Mouse (Mus musculus) embryonic facial prominence, embryonic 12.5 days (tissue): ENCODE results near the gene Mb21d2. TPM values are rescaled to one million over a fixed set of nuclear protein-coding genes. Genes with fewer than 3 reads are reported as not detected.
A peak's percentile ranks its signal among the peaks of the same experiment; 100 is the strongest.

Source experiments
- ATAC-seq: fragments of 200-750 bp; cut with Nextera tagmentation; 2 replicates; pipeline ENCODE4 v1.8.0; 2017; ENCODE audit not compliant: insufficient number of reproducible peaks, insufficient read depth, low FRiP score, low TSS enrichment
- H3K27ac ChIP-seq: fragments of 300-500 bp; sonication (generic); 2 replicates; pipeline ENCODE4 v1.5.1; 2016; ENCODE audit warnings: mild to moderate bottlenecking
- H3K27me3 ChIP-seq: fragments of 300-500 bp; sonication (generic); 2 replicates; pipeline ENCODE4 v1.6.1; 2016; ENCODE audit warnings: mild to moderate bottlenecking, moderate library complexity
- H3K36me3 ChIP-seq: fragments of 300-500 bp; sonication (generic); 2 replicates; pipeline ENCODE4 v1.6.1; 2016; ENCODE audit warnings: mild to moderate bottlenecking
- H3K4me1 ChIP-seq: fragments of 300-500 bp; sonication (generic); 2 replicates; pipeline ENCODE4 v1.6.1; 2016
- H3K4me2 ChIP-seq: fragments of 300-500 bp; sonication (generic); replicated peaks from 2 replicates; pipeline ENCODE4 v1.6.1; 2016; ENCODE audit warnings: mild to moderate bottlenecking, moderate library complexity
- H3K4me3 ChIP-seq: fragments of 300-500 bp; sonication (generic); 2 replicates; pipeline ENCODE4 v1.5.1; 2016; ENCODE audit warnings: mild to moderate bottlenecking
- H3K9ac ChIP-seq: fragments of 300-500 bp; sonication (generic); 2 replicates; pipeline ENCODE4 v1.6.1; 2016; ENCODE audit warnings: mild to moderate bottlenecking, moderate library complexity
- H3K9me3 ChIP-seq: fragments of 300-500 bp; sonication (generic); 2 replicates; pipeline ENCODE4 v1.6.1; 2016; ENCODE audit warnings: mild to moderate bottlenecking, moderate library complexity
- WGBS: fragments of 180-500 bp; shearing (Covaris S2); methylation state at CpG from one replicate; pipeline ENCODE4 v1.1.7; 2016; 5-methylcytosine and 5-hydroxymethylcytosine counted together
- polyA plus RNA-seq: library from polyadenylated mRNA; unstranded; fragments of >200 nt; fragmentation: Nextera tagmentation; extraction: Ambion mirVana; gene quantifications from 2 replicates; pipeline ENCODE4 v1.2.1, GENCODE M21; 2016

Mb21d2 gene
- polyA plus RNA-seq, 1 experiment from 2014 or later, result 10.4 TPM

GRCm38 (mm10) chr16:28851409-28851821, 78.1 kb downstream of the Mb21d2 start:
- 68% methylated on average over 11 of the region's 11 CpGs for WGBS
- H3K36me3 ChIP-seq, result peaks cover 11% of the 10 kb centered on the region
- no peaks in the 10 kb centered on the region for H3K9me3 ChIP-seq
- peaks cover 9% of the 10 kb centered on the region; the same call in 1 of the 2 replicates for H3K4me1 ChIP-seq
- H3K27me3 ChIP-seq, result no peaks in the 10 kb centered on the region
- H3K27ac ChIP-seq, result no peak overlapping the region
- ATAC-seq, result no peak
- H3K4me3 ChIP-seq, result no peak overlapping the region
- H3K4me2 ChIP-seq, result no peak overlapping the region
- no peak overlapping the region for H3K9ac ChIP-seq

GRCm38 (mm10) chr16:28850881-28851280, 78.6 kb downstream of the Mb21d2 start:
- Histone ChIP-seq H3K27ac (no peak overlapping the region), H3K4me3 (no peak overlapping the region), H3K36me3 (peaks cover 11% of the 10 kb centered on the region), H3K9ac (no peak overlapping the region), H3K4me2 (no peak overlapping the region), H3K9me3 (no peaks in the 10 kb centered on the region), H3K4me1 (peaks cover 9% of the 10 kb centered on the region; the same call in 1 of the 2 replicates), H3K27me3 (no peaks in the 10 kb centered on the region)
- no peak for ATAC-seq
- WGBS, result 78% methylated on average over 14 of the region's 14 CpGs

- Histone ChIP-seq H3K9ac (no peak overlapping the region), H3K27me3 (no peaks in the 10 kb centered on the region), H3K36me3 (peaks cover 7% of the 10 kb centered on the region; the same call in 1 of the 2 replicates), H3K9me3 (no peaks in the 10 kb centered on the region), H3K4me2 (no peak overlapping the region), H3K4me3 (no peak overlapping the region), H3K4me1 (peaks cover 14% of the 10 kb centered on the region), H3K27ac (no peak overlapping the region)
- ATAC-seq, result no peak
- 89% methylated on average over 11 of the region's 11 CpGs for WGBS
Measured at GRCm38 (mm10) chr16:28846123-28846522, 83.3 kb downstream of the Mb21d2 start.

- no peak overlapping the region for H3K4me3 ChIP-seq
- H3K4me2 ChIP-seq, result no peak overlapping the region
- H3K27ac ChIP-seq, result no peak overlapping the region
- H3K27me3 ChIP-seq, result no peaks in the 10 kb centered on the region
- H3K36me3 ChIP-seq, result peaks cover 7% of the 10 kb centered on the region; the same call in 1 of the 2 replicates
- 85% methylated on average over 3 of the region's 3 CpGs for WGBS
- no peaks in the 10 kb centered on the region for H3K9me3 ChIP-seq
- peaks cover 13% of the 10 kb centered on the region for H3K4me1 ChIP-seq
- H3K9ac ChIP-seq, result no peak overlapping the region
- ATAC-seq, result no peak
Measured at GRCm38 (mm10) chr16:28845336-28845735, 84.1 kb downstream of the Mb21d2 start.

- Histone ChIP-seq H3K9ac (no peak overlapping the region), H3K9me3 (no peaks in the 10 kb centered on the region), H3K4me3 (no peak overlapping the region), H3K4me1 (peaks cover 17% of the 10 kb centered on the region), H3K4me2 (0 out of 2 replicates have a peak overlapping the region, but pooled peaks have one; percentile 13), H3K27me3 (no peaks in the 10 kb centered on the region), H3K27ac (no peak overlapping the region), H3K36me3 (no peaks in the 10 kb centered on the region)
- ATAC-seq, result peak; percentile 49; the same call in 1 of the 2 replicates
- 8% methylated on average over 11 of the region's 11 CpGs for WGBS
Measured at GRCm38 (mm10) chr16:28841102-28841501, 88.4 kb downstream of the Mb21d2 start.

- Histone ChIP-seq H3K9ac (no peak overlapping the region), H3K27ac (0 out of 2 replicates have a peak overlapping the region, but pooled peaks have one; percentile 17), H3K9me3 (no peaks in the 10 kb centered on the region), H3K36me3 (no peaks in the 10 kb centered on the region), H3K4me2 (no peak overlapping the region), H3K4me1 (peaks cover 19% of the 10 kb centered on the region), H3K27me3 (no peaks in the 10 kb centered on the region), H3K4me3 (no peak overlapping the region)
- 55% methylated on average over 24 of the region's 24 CpGs for WGBS
- ATAC-seq, result peak; percentile 42; the same call in 1 of the 2 replicates
Measured at GRCm38 (mm10) chr16:28840075-28840974, 89.1 kb downstream of the Mb21d2 start.

GRCm38 (mm10) chr16:28839575-28839974, 89.9 kb downstream of the Mb21d2 start:
- no peak overlapping the region for H3K27ac ChIP-seq
- peaks cover 19% of the 10 kb centered on the region for H3K4me1 ChIP-seq
- no peak for ATAC-seq
- WGBS, result 67% methylated on average over 9 of the region's 9 CpGs
- H3K9me3 ChIP-seq, result no peaks in the 10 kb centered on the region
- H3K4me3 ChIP-seq, result no peak overlapping the region
- no peaks in the 10 kb centered on the region for H3K36me3 ChIP-seq
- H3K4me2 ChIP-seq, result no peak overlapping the region
- no peaks in the 10 kb centered on the region for H3K27me3 ChIP-seq
- no peak overlapping the region for H3K9ac ChIP-seq

GRCm38 (mm10) chr16:28838016-28838415, 91.5 kb downstream of the Mb21d2 start:
- 16% methylated on average over 12 of the region's 12 CpGs for WGBS
- ATAC-seq, result no peak
- Histone ChIP-seq H3K4me1 (peaks cover 19% of the 10 kb centered on the region), H3K36me3 (no peaks in the 10 kb centered on the region), H3K9ac (no peak overlapping the region), H3K27ac (no peak overlapping the region), H3K9me3 (no peaks in the 10 kb centered on the region), H3K4me2 (no peak overlapping the region), H3K4me3 (no peak overlapping the region), H3K27me3 (no peaks in the 10 kb centered on the region)

GRCm38 (mm10) chr16:28832085-28832635, 97.3 kb downstream of the Mb21d2 start:
- 0 out of 2 replicates have a peak, but pooled peaks cover 4% of the 10 kb centered on the region for H3K4me1 ChIP-seq
- 72% methylated on average over 12 of the region's 12 CpGs for whole genome bisulfite sequencing
- no peak overlapping the region for H3K4me2 ChIP-seq
- H3K9me3 ChIP-seq, result no peaks in the 10 kb centered on the region
- no peak for ATAC-seq
- H3K27me3 ChIP-seq, result no peaks in the 10 kb centered on the region
- no peak overlapping the region for H3K9ac ChIP-seq
- H3K27ac ChIP-seq, result no peak overlapping the region
- no peak overlapping the region for H3K4me3 ChIP-seq
- peaks cover 14% of the 10 kb centered on the region for H3K36me3 ChIP-seq

GRCm38 (mm10) chr16:28829263-28829955, 100.1 kb downstream of the Mb21d2 start:
- no peaks in the 10 kb centered on the region for H3K4me1 ChIP-seq
- no peak overlapping the region for H3K27ac ChIP-seq
- H3K4me2 ChIP-seq, result no peak overlapping the region
- H3K27me3 ChIP-seq, result no peaks in the 10 kb centered on the region
- no peak for ATAC-seq
- H3K4me3 ChIP-seq, result no peak overlapping the region
- H3K9ac ChIP-seq, result no peak overlapping the region
- no peaks in the 10 kb centered on the region for H3K9me3 ChIP-seq
- H3K36me3 ChIP-seq, result peaks cover 20% of the 10 kb centered on the region
- WGBS, result 88% methylated on average over 10 of the region's 10 CpGs

GRCm38 (mm10) chr16:28824781-28825180, 104.7 kb downstream of the Mb21d2 start:
- H3K9ac ChIP-seq, result no peak overlapping the region
- no peaks in the 10 kb centered on the region for H3K4me1 ChIP-seq
- ATAC-seq, result no peak
- H3K27ac ChIP-seq, result no peak overlapping the region
- no peaks in the 10 kb centered on the region for H3K27me3 ChIP-seq
- 94% methylated on average over 8 of the region's 8 CpGs for WGBS
- no peak overlapping the region for H3K4me2 ChIP-seq
- H3K36me3 ChIP-seq, result peaks cover 20% of the 10 kb centered on the region
- H3K9me3 ChIP-seq, result no peaks in the 10 kb centered on the region
- no peak overlapping the region for H3K4me3 ChIP-seq
